Mouse (Mus musculus) CD4-positive naive resting alpha-beta T cell, adult 76 days (primary cell): Measurements from ENCODE around the gene Zfp827. TPM values are rescaled to one million over a fixed set of nuclear protein-coding genes. Genes with fewer than 3 reads are reported as not detected.

Experiments
- total RNA-seq: library from RNA; stranded (reverse); gene quantifications from one replicate; pipeline ENCODE4 v1.2.4, GENCODE M21; 2023

Zfp827 gene
- 14.6 TPM for total RNA-seq

DNA sequence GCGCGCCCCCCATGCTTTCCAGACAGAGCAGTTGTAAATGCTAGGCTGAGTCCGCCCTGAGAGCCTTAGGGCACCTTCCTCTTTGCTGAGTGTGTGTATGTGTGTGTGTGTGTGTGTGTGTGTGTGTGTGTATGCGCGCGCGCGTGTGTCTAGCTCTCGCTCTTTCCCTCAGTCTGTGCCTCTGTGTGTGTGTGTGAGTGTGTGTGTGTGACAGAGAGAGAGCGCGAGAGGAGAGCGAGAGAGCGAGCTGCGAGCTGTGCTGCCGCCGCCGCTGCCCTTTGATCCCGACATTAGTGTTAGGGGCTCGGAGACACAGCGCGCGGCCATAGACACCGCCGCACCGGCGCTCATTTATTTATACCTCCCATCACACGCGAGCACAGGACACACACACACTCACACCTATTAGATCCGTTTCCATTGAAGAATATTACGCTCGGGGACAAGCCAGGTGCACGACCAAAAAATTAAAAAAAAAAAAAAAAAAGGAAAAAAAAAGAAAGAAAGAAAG lies at the start of gene Zfp827:
Gene Zfp827, plus strand, starts transcription at position 461 of the 511 bp plus-strand sequence.

Other genes starting within 250 kb of the Zfp827 start
- gene Lsm6, start 207.3 kb upstream of the Zfp827 start, total RNA-seq: 48.3 TPM
- gene 1700011L22Rik, start 220.1 kb downstream of the Zfp827 start, total RNA-seq: not detected